ENCODE assay signal across 16 mouse cellular contexts in genomic region chr5:117990957-117991356, GRCm38 (mm10).
"Had no signal": no experiment of that assay in that cellular context is flagged by ENCODE, and none has a peak within 500 bp of the region (broad histone marks: within the 10 kb centered on the region; RNA-seq: fewer than 3 reads in every experiment).

No protein-coding gene starts in this region.

- H3K4me3 ChIP-seq: neural tube, embryonic 13.5 days; neural tube, embryonic 15.5 days; stomach, embryonic 15.5 days had no signal

- H3K27ac ChIP-seq: neural tube, embryonic 13.5 days; neural tube, embryonic 15.5 days; stomach, embryonic 15.5 days; stomach, postnatal 0 days had no signal

- DNase-seq: retina, postnatal 1 day; right cerebral cortex, adult 18-20 months; right cerebral cortex, postnatal 14 days; right cerebral cortex, postnatal 25 days; right cerebral cortex, postnatal 4 days; spleen, adult 18-20 months; thymus, adult 18-20 months; thymus, adult 2 months; thymus, postnatal 14 days; thymus, postnatal 25 days; thymus, postnatal 36 days; thymus, postnatal 4 days had no signal
